Mouse (Mus musculus): Measurements from ENCODE around the gene Pdgfd.

- no peak for TF ChIP-seq CTCF (IDR thresholded peaks at IDR 0.05; ENCODE audit: low read depth)
- TF ChIP-seq EP300 (optimal IDR thresholded peaks at IDR 0.05), result no peak
These were observed 14.0 kb downstream of the Pdgfd start for GRCm38 (mm10) chr9:6182307-6182923.

All from stomach, postnatal 0 days (tissue).